22 mouse cellular contexts compared by ENCODE assay signal in the genomic region with DNA sequence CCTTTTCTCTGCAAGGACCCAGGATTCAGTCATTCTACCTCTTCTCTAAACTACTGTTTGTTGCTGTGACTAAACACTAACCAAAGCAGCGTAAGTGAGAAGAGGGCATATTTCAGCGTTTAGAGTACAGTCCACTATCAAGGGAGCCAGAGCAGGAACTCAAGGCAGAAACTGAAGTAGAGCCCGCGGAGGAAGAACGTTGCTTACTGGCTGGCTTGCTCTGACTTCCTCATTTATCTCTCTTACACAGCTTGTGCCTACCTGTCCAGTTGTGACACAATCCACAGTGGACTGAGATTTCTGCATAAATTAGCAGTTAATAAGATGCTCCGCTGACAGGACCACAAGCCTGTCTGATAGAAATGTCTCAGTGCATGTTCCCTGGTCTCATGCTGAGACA.
"Had no signal": no experiment of that assay in that cellular context is flagged by ENCODE, and none has a peak within 500 bp of the region (broad histone marks: within the 10 kb centered on the region; RNA-seq: fewer than 3 reads in every experiment).

No protein-coding gene starts in this region.

- DNase-seq: gastrocnemius, adult 2 months; gastrocnemius, postnatal 10 days; gastrocnemius, postnatal 25 days; heart, adult 2 months; heart, postnatal 14 days; heart, postnatal 36 days; kidney, adult 18-20 months; kidney, adult 8-10 months; kidney, postnatal 10 days; kidney, postnatal 25 days; layer of hippocampus, adult 9-11 months; layer of hippocampus, postnatal 36 days; liver; liver, embryonic 13.5 days had no signal

- H3K9ac ChIP-seq: heart, embryonic 12.5 days; hindbrain, embryonic 13.5 days; hindbrain, embryonic 15.5 days; limb, embryonic 12.5 days; liver, embryonic 13.5 days had no signal

- H3K4me1 ChIP-seq: heart, embryonic 12.5 days; hindbrain, embryonic 13.5 days; hindbrain, embryonic 15.5 days; limb, embryonic 10.5 days; limb, embryonic 12.5 days; liver, embryonic 13.5 days had no signal

- H3K27me3 ChIP-seq: heart, embryonic 12.5 days; hindbrain, embryonic 13.5 days; hindbrain, embryonic 15.5 days; limb, embryonic 12.5 days; liver, embryonic 13.5 days had no signal

- ATAC-seq: hindbrain, postnatal 0 days; intestine, postnatal 0 days had no signal

- H3K9me3 ChIP-seq: heart, embryonic 12.5 days; hindbrain, embryonic 13.5 days; hindbrain, embryonic 15.5 days; limb, embryonic 10.5 days; limb, embryonic 12.5 days; liver, embryonic 13.5 days had no signal

- H3K4me3 ChIP-seq: gastrocnemius, adult 2 months; heart, adult 2 months; heart, embryonic 12.5 days; hindbrain, embryonic 13.5 days; hindbrain, embryonic 15.5 days; limb, embryonic 10.5 days; limb, embryonic 12.5 days; liver, embryonic 13.5 days had no signal

- H3K4me2 ChIP-seq: heart, embryonic 12.5 days; hindbrain, embryonic 13.5 days; hindbrain, embryonic 15.5 days; limb, embryonic 12.5 days; liver, embryonic 11.5 days; liver, embryonic 13.5 days had no signal

- H3K27ac ChIP-seq: gastrocnemius, adult 2 months; heart, adult 2 months; hindbrain, embryonic 13.5 days; hindbrain, embryonic 15.5 days; hindbrain, postnatal 0 days; limb, embryonic 10.5 days; limb, embryonic 12.5 days; liver, embryonic 13.5 days had no signal
